Mouse (Mus musculus): ENCODE results near the gene Kat2a. TPM values are rescaled to one million over a fixed set of nuclear protein-coding genes. Genes with fewer than 3 reads are reported as not detected.

The Kat2a gene
- polyA plus RNA-seq, 1 experiment from 2014 or later: 24.6 TPM

DNA sequence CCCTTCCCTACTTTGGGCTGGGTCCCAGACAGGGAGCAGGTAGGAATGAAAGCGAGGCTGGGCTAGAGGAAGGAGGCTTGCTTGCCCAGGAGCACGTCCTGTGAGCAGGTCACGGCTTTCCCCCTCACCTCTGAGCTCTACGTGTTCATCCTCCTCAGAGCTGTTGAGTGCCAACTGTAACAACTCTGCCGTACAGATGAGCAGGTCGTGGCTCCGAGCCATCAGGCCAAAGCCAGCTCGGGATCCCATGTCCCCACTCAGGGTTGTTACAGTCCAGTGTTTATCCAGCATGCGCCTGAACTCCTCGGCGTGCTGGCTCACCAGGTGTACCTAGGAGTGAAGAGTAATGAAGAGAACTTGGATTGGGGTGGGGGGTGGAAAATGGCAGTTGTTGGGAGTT lies 8.9 kb downstream of the Kat2a start:
- H3K9ac ChIP-seq (ENCODE audit: low read length): no peak overlapping the region
- H3K4me2 ChIP-seq (replicated peaks; ENCODE audit: low read depth): peak overlapping the region; percentile 46
- 0 out of 2 replicates have a peak, but pooled peaks cover 3% of the 10 kb centered on the region for H3K4me1 ChIP-seq (replicated peaks; ENCODE audit: control insufficient read depth, insufficient read depth)
- 65% methylated on average over 11 of the region's 11 CpGs for WGBS
- peak; percentile 12 for DNase-seq (ENCODE audit: low spot score)
- H3K9me3 ChIP-seq (ENCODE audit: control insufficient read depth, low read length): no peaks in the 10 kb centered on the region
- no peak overlapping the region; the same call in 1 of the 2 replicates for H3K4me3 ChIP-seq (ENCODE audit: low read depth, low read length)
- peaks cover 20% of the 10 kb centered on the region for H3K36me3 ChIP-seq (ENCODE audit: control insufficient read depth, insufficient read depth, low read length)
- H3K27ac ChIP-seq (replicated peaks): no peak overlapping the region
- no peak for TF ChIP-seq CTCF (IDR thresholded peaks at IDR 0.05; ENCODE audit: low read depth)
- no peak for TF ChIP-seq EP300 (optimal IDR thresholded peaks at IDR 0.05)
- ATAC-seq (ENCODE audit: low FRiP score, low TSS enrichment): no peak
- H3K27me3 ChIP-seq (ENCODE audit: control insufficient read depth, insufficient read depth, low read length): no peaks in the 10 kb centered on the region

DNA sequence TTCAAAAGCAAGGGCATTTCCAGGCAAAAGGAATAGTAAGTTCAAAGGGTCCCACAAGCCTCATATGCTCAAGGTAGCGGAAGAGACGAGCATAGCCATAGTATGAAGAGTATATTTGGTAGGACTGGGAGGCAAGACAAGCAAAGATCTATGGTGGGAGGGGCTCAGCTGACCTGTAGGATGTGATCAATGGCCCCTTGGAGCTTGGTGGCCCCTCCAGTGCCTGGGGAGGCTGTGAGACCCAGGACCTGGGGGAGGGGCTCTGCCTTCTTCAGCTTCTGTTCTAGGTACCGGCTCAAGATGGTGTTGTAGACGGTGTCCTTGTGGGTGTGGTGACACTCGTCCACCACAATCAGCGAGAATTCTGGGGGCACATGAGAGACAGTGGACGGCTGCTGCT lies 9.4 kb downstream of the Kat2a start:
- TF ChIP-seq EP300 (optimal IDR thresholded peaks at IDR 0.05) (no peak), CTCF (IDR thresholded peaks at IDR 0.05; ENCODE audit: low read depth) (no peak)
- WGBS: 43% methylated on average over 7 of the region's 7 CpGs
- Histone ChIP-seq H3K9ac (ENCODE audit: low read length) (no peak overlapping the region), H3K4me2 (replicated peaks; ENCODE audit: low read depth) (peak overlapping the region; percentile 46), H3K4me1 (replicated peaks; ENCODE audit: control insufficient read depth, insufficient read depth) (0 out of 2 replicates have a peak, but pooled peaks cover 3% of the 10 kb centered on the region), H3K27ac (replicated peaks) (no peak overlapping the region), H3K36me3 (ENCODE audit: control insufficient read depth, insufficient read depth, low read length) (peaks cover 20% of the 10 kb centered on the region), H3K9me3 (ENCODE audit: control insufficient read depth, low read length) (no peaks in the 10 kb centered on the region), H3K4me3 (ENCODE audit: low read depth, low read length) (peak overlapping the region; percentile 15), H3K27me3 (ENCODE audit: control insufficient read depth, insufficient read depth, low read length) (no peaks in the 10 kb centered on the region)
- DNase-seq (ENCODE audit: low spot score) (no peak), ATAC-seq (ENCODE audit: low FRiP score, low TSS enrichment) (no peak)

DNA sequence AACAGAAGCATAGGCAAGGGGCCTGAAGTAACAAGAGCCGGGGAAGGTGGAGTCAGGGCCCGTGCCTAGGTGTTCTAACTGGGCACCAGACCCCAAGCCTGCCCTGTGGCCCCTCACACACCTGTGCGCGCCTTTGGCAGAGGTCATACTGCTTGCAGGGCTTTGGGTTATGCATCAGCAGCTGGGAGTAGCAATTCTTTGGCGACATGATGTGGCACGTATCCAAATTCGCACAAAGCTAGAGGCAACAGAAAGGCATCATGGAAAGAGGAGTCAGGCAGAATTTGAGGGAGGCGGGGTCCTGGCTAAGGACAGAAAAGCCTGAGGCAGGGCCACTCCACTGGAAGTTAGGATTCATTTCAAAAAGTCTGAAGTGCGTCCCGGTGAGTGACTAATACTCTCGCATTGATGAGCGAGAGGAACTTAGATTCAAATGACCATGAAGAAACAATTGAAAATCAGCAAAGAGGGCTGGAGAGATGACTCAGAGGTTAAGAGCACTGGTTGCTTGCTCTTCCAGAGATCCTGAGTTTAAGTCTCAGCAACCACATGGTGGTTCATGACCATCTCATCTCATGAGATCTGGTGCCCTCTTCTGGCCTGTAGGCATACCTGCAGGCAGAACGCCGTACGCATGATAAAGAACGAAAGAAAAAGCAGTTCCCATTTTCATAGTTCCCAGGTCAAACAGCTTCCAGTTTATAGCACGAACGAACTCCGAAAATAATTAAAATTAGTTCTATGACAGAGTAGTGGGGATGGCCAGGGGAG lies 10.0 kb downstream of the Kat2a start:
- Histone ChIP-seq H3K27me3 (ENCODE audit: control insufficient read depth, insufficient read depth, low read length) (no peaks in the 10 kb centered on the region), H3K36me3 (ENCODE audit: control insufficient read depth, insufficient read depth, low read length) (peaks cover 18% of the 10 kb centered on the region), H3K9me3 (ENCODE audit: control insufficient read depth, low read length) (no peaks in the 10 kb centered on the region), H3K27ac (replicated peaks) (no peak overlapping the region), H3K4me1 (replicated peaks; ENCODE audit: control insufficient read depth, insufficient read depth) (0 out of 2 replicates have a peak, but pooled peaks cover 3% of the 10 kb centered on the region), H3K4me3 (ENCODE audit: low read depth, low read length) (peak overlapping the region; percentile 15), H3K4me2 (replicated peaks; ENCODE audit: low read depth) (peak overlapping the region; percentile 46), H3K9ac (ENCODE audit: low read length) (no peak overlapping the region)
- TF ChIP-seq CTCF (IDR thresholded peaks at IDR 0.05; ENCODE audit: low read depth) (peak; percentile 97), EP300 (optimal IDR thresholded peaks at IDR 0.05) (no peak)
- ATAC-seq (ENCODE audit: low FRiP score, low TSS enrichment) (peak; percentile 51; the same call in 1 of the 2 replicates), DNase-seq (ENCODE audit: low spot score) (peak; percentile 76)
- 34% methylated on average over 19 of the region's 19 CpGs for WGBS

DNA sequence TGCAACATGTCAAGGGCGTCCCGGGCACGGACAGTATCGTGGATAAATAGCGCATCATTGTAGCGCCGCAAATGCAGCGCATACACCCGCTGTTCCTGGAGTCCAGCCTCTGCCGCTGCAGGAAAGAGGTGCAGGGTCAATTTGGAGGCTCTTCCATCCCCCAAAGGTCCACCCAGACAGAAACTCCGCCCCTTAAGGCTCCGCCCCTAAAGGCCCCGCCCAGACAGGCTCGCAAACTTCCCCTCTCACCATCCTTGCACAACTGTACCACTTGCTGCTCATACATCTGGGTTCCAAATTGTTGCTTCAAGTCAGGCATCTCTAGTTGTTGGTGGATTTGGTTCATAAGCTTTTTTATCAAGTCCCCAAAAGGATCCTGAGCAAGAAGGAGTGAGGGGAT lies 11.0 kb downstream of the Kat2a start:
- Histone ChIP-seq H3K27ac (replicated peaks) (no peak overlapping the region), H3K4me1 (replicated peaks; ENCODE audit: control insufficient read depth, insufficient read depth) (0 out of 2 replicates have a peak, but pooled peaks cover 3% of the 10 kb centered on the region), H3K9me3 (ENCODE audit: control insufficient read depth, low read length) (no peaks in the 10 kb centered on the region), H3K4me3 (ENCODE audit: low read depth, low read length) (peak overlapping the region; percentile 12; the same call in 1 of the 2 replicates), H3K4me2 (replicated peaks; ENCODE audit: low read depth) (peak overlapping the region; percentile 35), H3K27me3 (ENCODE audit: control insufficient read depth, insufficient read depth, low read length) (no peaks in the 10 kb centered on the region), H3K36me3 (ENCODE audit: control insufficient read depth, insufficient read depth, low read length) (peaks cover 14% of the 10 kb centered on the region), H3K9ac (ENCODE audit: low read length) (no peak overlapping the region)
- DNase-seq (ENCODE audit: low spot score) (peak; percentile 58), ATAC-seq (ENCODE audit: low FRiP score, low TSS enrichment) (no peak)
- 15% methylated on average over 14 of the region's 14 CpGs for WGBS
- TF ChIP-seq EP300 (optimal IDR thresholded peaks at IDR 0.05): no peak
- no peak for TF ChIP-seq CTCF (IDR thresholded peaks at IDR 0.05; ENCODE audit: low read depth)

DNA sequence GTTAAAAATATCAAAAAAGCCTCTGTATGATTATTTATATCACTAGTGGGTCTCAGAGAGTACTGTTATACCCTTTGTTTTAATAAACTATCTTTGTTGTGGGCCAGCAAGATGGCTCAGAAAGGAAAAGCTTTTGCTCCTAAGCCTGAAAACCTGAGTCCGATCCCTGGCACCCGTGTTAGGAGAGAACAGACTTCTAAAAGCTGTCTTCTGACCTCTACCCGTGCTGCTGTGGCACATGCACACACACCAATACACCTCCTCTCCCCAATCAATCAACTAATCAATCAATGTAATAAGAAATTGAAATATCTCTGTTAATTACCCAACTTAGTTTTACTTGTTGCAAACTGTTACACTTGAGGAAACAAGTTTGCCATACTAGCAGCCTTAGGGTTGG lies 11.6 kb downstream of the Kat2a start:
- no peak for DNase-seq (ENCODE audit: low spot score)
- Histone ChIP-seq H3K36me3 (ENCODE audit: control insufficient read depth, insufficient read depth, low read length) (peaks cover 9% of the 10 kb centered on the region), H3K4me3 (ENCODE audit: low read depth, low read length) (no peak overlapping the region), H3K4me1 (replicated peaks; ENCODE audit: control insufficient read depth, insufficient read depth) (0 out of 2 replicates have a peak, but pooled peaks cover 3% of the 10 kb centered on the region), H3K9ac (ENCODE audit: low read length) (no peak overlapping the region), H3K27me3 (ENCODE audit: control insufficient read depth, insufficient read depth, low read length) (no peaks in the 10 kb centered on the region), H3K27ac (replicated peaks) (no peak overlapping the region), H3K4me2 (replicated peaks; ENCODE audit: low read depth) (no peak overlapping the region), H3K9me3 (ENCODE audit: control insufficient read depth, low read length) (no peaks in the 10 kb centered on the region)
- ATAC-seq (ENCODE audit: low FRiP score, low TSS enrichment): no peak
- TF ChIP-seq EP300 (optimal IDR thresholded peaks at IDR 0.05) (no peak), CTCF (IDR thresholded peaks at IDR 0.05; ENCODE audit: low read depth) (no peak)
- 81% methylated on average over 3 of the region's 3 CpGs for WGBS

DNA sequence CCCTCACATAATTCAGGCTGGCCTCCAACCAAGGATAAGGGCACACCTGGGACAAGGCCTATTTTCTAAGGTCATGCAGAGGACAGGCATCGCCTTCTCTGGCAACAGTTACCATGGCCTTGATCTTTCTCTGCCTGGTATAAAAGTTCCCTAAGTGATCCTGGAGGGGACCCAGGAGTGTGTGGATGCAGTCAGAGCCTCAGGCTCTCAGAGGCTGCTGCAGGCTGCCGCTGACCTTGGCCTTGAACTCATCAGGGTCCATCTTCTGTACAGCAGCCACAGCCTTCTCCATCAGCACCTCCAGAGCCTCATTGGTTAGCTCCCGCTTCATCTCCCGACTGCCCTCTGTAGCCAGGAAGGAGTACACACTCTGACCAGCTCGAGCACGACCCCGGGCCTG lies 14.3 kb downstream of the Kat2a start:
- no peak for TF ChIP-seq EP300 (optimal IDR thresholded peaks at IDR 0.05)
- no peak for TF ChIP-seq CTCF (IDR thresholded peaks at IDR 0.05; ENCODE audit: low read depth)
- no peak overlapping the region for H3K4me2 ChIP-seq (replicated peaks; ENCODE audit: low read depth)
- H3K9ac ChIP-seq (ENCODE audit: low read length): no peak overlapping the region
- no peak overlapping the region for H3K4me3 ChIP-seq (ENCODE audit: low read depth, low read length)
- H3K36me3 ChIP-seq (ENCODE audit: control insufficient read depth, insufficient read depth, low read length): no peaks in the 10 kb centered on the region
- H3K27me3 ChIP-seq (ENCODE audit: control insufficient read depth, insufficient read depth, low read length): no peaks in the 10 kb centered on the region
- 0 out of 2 replicates have a peak, but pooled peaks cover 3% of the 10 kb centered on the region for H3K4me1 ChIP-seq (replicated peaks; ENCODE audit: control insufficient read depth, insufficient read depth)
- no peak for ATAC-seq (ENCODE audit: low FRiP score, low TSS enrichment)
- DNase-seq (ENCODE audit: low spot score): no peak
- no peaks in the 10 kb centered on the region for H3K9me3 ChIP-seq (ENCODE audit: control insufficient read depth, low read length)
- 73% methylated on average over 7 of the region's 7 CpGs for WGBS
- H3K27ac ChIP-seq (replicated peaks): no peak overlapping the region

Data from stomach, postnatal 0 days (tissue).